Mouse (Mus musculus): ENCODE data around the gene Cldn14. TPM values are rescaled to one million over a fixed set of nuclear protein-coding genes. Genes with fewer than 3 reads are reported as not detected.
A peak's percentile ranks its signal among the peaks of the same experiment; 100 is the strongest.

Cldn14 gene
- total RNA-seq, 2 experiments from 2014 or later: not detected

DNA sequence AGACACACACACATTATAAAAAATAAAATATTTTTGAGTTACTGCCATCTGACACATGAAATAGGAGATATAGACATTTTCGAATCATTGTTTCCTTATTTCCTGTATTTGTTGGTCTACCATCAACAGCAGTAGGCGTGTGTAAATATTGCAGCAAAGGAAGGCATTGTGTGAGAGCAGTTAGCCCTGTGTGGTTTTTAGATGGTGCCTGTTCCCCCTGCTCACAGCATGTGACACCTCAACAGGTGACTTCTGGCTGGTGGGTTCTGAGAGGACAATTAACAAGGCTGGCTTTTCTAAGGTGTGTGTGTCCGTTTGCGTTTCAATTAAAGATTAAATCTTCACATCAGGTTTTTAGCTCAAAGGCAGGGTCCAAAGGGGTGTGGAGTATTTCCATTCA, 48.1 kb downstream of the Cldn14 start:
- DNase-seq: no peak
- intact Hi-C loops (cut with DNase I): no loop called here

DNA sequence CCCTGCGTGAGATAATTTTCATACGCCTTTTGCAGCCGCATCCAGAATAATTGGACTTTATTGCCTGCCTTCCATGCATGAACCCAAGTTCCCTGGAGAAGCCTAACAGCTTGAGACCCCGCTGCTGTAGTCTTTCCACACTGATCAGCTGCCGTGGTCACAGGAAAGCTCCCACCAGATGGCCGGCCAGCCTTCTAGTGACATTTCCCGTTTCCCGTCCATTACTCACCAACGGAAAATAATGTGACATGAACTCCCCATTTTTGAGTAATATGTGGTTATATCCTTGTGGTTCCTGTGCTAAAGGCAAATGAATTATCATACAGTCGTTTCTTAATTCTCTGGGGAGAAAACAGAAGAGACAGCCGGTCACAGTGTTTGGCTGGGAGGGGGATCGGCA, 51.2 kb downstream of the Cldn14 start:
- intact Hi-C loops (cut with DNase I): no loop called here
- no peak for DNase-seq

DNA sequence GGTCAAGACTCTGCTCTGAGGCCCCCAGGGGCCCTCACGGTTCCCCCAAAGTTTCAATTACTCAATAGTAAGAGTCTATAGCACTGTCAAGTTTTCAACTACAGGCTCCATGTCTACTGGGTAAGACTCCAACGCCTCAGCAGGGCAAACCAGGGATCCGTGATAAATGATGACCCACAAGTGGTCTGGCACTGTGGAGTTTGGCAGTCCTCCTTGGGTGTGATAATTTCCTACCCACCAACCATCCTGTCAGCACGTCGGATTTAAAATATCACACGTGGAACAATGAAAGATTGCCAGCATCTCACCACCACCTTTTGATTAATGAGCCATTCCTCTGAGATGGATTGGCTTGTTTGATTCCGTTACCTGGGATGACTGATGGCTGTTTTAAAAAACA, 51.7 kb downstream of the Cldn14 start:
- DNase-seq: no peak
- intact Hi-C loops (cut with DNase I): no loop called here

DNA sequence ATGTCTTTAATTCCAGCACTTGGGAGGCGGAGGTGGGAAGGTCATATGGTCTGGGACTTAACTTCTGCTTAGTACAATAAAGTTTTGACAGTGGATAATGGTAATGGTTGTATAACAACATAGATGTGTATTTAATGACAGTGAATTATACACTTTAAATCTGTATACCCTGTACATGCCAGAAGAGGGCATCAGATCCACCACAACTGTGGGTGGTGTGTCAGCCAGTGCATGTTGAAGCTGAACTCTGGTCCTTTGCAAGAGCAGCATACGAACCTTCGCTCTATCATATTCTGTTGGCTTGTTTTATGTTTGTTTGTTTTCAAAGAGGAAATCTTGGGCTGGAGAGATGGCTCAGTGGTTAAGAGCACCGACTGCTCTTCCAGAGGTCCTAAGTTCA, 61.2 kb downstream of the Cldn14 start:
- DNase-seq: no peak
- intact Hi-C loops (cut with DNase I): no loop called here

DNA sequence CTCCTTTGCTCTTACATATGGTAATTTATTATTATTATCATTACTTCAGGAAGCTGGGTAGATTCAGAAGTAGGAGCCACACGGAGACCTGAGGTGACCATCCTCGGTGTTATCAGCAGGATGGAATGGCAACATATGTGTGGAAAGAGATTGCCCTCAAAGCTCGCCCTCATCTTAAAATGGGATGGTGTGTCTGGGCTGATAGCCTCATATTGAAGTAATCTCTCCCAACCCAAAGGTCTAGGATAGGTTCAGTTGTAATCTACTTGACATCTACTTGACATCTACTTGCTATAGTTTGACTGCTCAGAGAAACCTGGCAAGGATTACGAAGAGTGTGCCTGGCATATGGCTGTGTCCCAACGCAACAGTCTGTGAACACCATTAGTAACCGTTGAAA, 64.3 kb downstream of the Cldn14 start:
- intact Hi-C loops (cut with DNase I): no loop called here
- DNase-seq: no peak

DNA sequence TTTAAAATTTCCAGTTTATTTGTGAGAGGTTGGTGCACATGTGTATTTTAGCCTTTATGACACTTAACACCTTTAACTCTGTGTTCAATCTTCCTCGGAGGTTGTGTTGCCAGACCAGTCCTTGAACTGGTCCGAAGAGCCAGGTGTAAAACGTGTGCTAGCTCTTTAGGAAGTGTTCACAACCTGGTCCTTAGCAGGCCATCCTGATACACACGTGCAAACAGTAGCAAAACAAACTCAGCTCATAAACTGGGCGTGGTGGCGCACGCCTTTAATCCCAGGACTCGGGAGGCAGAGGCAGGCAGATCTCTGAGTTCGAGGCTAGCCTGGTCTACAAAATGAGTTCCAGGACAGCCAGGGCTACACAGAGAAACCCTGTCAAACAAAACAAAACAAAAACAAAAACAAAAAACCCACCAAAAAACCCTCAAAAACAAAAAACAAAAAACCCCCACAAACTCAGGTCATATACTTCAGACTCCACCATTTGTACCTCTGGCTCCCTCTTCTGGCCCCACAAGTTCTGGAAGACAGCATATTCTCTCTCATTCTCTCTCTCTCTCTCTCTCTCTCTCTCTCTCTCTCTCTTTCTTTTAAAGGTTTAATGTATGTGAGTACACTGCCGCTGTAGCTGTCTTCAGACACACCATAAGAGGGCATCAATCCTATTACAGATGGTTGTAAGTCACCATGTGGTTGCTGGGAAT, 65.7 kb downstream of the Cldn14 start:
- no peak for DNase-seq
- intact Hi-C loops (cut with DNase I): no loop called here

DNA sequence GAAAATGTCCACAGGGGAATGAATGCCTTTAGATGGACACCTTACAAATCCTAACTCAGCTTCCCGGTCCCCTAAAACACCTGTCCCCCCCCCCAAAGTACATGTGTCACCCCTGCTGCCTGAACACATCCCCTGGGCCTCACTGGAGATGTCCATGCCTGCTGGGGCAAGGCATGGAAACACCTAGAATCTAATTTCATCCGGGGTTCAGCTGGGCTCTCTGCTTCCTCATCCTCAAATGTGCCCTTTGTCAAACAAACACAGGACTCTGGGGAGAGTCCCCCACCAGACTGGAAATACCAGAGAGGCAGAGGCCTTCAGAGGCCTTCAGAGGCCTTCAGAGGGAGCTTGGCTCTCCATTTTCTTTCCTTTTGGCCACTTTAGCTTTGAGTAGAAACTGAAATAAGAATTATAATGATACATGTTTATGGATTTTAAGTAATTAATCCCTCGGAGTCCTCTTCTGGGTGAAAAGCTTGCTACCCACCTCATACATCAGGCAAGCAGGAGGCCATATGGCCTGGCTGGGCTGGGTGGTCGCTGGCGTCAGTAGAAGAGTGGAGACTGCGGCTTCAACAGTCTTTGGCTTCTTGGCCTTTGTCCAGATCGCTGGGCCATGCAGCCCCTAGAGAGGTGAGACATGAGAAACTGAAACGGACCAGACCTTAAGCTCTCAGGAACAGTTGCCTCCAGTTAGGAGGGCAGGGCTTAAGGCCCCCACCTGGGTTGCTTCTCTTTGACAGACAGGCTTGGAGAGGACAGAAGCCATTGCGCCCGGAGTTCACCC, 66.7 kb downstream of the Cldn14 start:
- intact Hi-C loops (cut with DNase I): no loop called here
- DNase-seq: no peak

DNA sequence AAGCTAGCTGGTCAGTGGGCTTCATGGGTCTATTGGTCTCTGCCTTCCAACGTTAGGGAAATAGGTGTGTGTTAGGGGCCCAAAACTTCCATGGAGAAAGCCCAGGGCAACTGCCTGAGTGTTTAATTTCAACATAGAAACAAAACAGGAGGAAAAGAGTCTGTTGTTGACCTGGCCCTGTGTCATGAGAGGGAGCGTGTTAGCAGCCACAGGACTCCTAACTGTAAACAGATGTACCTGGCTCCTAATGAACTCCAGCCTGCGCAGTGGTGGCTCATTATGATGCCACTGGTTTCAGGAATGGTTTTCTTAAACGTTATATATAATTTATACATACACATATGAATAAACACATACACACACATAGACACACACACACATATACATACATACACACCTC, 68.7 kb downstream of the Cldn14 start:
- no peak for DNase-seq
- intact Hi-C loops (cut with DNase I): loop anchor here (2.0 to 5.0 kb wide), 3 partner anchors 37 to 319 kb away; no protein-coding TSS in a partner anchor

DNA sequence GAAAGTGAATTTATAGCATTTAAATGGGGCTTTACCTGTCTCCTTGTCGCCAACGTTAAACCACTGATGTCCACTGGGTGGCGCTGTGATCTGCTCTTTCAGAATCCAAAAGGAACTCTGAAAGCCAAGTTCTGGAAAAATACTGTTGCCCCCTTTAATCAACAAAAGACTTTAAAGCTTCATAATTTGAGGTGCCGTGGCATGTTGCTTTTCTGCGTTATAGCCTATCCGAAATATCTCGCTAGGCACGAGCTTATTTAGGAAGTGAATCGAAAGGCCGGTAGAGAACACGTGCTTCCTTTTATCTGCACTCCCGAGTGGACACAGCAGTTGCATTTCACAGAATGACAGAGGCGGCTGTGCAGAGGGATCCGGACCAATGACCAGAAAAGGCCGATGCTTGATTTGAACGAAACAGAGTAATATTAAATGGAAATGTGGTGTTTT, 70.2 kb downstream of the Cldn14 start:
- intact Hi-C loops (cut with DNase I): loop anchor here (2.0 to 5.0 kb wide), 3 partner anchors 38 to 320 kb away; no protein-coding TSS in a partner anchor
- DNase-seq: peak; percentile 70 to 83

DNA sequence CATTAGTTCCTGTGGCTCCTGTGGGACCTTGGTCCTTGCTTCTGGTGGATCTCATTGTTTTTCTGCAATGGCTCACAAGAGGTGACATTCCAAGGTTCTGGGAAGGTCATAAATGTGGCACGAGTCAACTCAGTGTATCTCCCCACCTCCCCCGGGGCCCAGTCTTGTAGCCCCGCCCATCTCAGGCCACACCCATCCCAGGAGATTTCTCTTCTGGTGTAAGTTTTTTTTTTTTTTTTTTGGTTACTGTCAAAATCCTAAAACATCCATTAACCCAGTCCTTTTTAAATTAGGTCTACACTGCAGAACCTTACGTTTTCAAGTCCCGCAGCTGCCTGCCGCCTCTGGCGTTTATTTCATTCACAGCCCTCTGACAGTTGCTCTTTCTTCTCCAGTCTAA, 73.6 kb downstream of the Cldn14 start:
- intact Hi-C loops (cut with DNase I): loop anchor here (5.0 kb wide), 1 partner anchor 82 kb away; no protein-coding TSS in a partner anchor
- no peak for DNase-seq

DNA sequence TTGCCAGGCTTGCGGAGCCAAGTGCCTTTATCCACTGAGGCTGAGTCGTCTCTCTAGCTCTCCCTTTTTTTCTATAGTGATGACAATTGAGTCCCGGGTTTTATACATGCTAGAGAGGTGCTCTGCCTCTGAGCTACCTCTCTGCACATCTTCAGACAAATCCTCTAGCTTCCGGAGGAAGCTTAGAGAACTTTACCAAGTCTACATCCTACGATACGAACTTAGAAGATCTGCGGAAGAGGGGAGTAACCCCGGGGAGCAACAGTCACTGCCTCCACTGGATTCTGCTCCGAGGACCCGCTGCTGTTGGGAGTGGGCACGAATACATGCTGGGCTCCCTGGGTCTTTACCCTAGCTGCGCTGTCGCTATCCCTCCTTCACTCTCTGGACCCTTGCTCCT, 74.0 kb downstream of the Cldn14 start:
- intact Hi-C loops (cut with DNase I): no loop called here
- no peak for DNase-seq

DNA sequence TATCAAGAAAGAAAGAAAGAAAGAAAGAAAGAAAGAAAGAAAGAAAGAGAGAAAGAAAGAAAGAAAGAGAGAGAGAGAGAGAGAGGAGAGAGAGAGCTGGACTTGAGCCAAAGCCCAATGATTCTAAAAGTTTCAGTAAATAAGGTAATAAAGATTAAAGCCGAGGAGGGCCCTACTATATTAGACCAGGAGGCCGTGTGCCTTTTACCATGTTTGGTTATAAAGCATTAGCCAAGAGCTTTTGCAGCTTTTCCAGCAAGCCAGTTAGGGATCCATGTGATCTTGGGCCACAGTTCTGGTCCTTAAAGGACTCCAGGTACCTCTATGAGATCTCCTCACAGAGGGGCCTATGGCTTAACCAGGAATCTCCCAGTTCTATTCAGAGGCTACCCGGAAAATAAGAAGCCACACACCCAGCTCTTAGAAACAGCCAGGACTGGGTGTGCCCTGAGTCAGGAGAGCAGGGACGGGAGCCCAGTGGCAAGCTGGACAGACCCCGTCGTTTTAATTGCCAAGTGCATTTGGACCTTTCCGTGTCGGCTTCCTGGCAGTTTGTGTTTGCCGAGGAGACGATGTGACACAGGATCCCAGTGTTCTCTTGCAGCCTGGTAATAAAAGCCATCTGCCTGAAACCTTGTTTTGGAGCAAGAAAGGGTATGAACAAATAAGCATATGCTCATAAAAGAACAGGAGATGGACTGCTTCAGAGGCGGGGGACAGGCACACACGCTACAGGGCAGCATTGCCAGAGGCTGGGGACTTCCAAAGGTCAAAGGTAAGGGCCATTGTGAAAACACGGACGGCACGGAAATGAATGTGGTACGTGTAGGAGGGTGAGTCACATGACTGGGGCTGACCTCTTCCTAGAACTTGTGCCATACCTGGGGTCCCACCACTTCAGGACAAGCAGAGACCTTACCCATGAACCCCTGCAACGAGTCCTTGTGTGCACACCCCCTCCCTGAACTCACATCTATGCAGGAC, 76.2 kb downstream of the Cldn14 start:
- DNase-seq: no peak
- intact Hi-C loops (cut with DNase I): no loop called here

DNA sequence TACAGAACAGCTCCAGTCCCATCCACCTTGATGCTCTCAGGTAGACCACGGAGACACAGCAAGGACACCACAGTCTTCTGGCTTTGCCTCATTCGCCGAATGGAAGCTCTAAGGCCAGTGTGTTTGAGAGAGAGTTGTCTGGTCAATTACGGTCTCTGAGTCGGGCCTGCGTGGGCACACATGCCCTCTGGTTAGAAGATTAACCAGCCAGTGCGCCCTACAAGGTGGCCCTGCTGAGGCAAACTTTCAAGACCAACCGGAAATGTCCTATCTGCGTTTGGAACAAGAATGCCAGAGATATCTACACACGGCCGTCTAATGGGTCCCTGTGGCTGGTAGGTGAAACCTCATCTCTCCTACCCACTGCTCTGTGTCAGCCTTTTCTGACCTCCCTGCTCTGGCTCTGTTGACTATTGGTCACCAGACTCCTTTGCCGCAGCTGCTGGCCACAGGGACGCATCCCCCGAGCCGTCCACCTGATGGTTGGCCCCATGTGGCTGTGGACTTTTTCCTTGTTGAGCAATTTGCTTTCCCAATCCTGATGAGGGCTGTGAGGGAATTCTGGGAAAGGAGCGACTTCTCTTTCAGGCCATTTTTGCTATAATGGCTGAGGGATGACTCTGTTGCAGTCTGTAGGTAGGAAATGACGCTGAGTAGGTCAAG, 79.1 kb downstream of the Cldn14 start:
- DNase-seq: no peak
- intact Hi-C loops (cut with DNase I): no loop called here

DNA sequence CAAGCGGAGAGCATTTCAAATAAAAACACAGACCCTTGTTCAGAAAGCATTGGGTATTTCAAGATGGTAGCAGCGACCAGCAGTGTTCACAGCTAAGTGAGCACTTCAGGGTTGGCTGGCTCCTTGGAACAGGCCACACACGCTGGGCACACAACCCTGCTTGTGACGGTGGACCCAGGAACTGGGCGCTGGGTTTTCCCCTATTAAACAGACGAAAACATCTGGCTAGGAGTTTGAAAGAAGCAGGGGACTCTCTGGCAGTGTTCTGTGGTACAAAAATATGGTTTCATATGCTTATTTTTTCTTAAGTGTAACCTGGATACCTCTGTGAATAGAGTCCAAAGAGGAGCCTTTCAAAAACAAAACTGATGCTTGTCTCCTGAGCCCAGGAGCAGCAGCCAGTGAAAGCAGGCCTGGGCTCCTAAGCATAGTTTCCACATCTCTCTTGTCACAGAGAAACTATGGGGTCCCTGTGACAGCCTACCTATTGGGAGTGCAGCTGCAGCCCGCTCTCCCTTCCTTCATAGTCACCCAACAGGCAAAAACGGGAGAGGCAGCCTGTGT, 82.9 kb downstream of the Cldn14 start:
- intact Hi-C loops (cut with DNase I): no loop called here
- no peak for DNase-seq

DNA sequence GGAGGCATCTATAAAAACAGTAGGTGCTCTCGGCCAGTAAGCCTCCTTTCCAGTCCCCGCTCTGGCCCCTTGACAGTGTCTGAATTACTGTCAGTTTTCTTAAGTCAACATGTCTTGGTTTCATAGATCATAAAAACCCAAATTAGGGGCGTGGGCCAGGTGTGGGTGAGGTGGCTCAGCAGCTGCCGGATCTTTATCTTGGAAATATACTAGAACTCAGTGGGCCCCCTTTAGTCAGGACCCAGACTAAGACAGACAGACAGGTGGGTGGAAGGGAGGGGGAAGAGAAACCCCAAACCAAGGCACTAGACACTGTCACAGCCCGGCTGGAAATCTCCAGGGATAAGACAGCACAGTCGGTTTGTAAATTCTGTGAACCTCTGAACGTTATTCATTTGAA, 84.8 kb downstream of the Cldn14 start:
- intact Hi-C loops (cut with DNase I): no loop called here
- DNase-seq: no peak

DNA sequence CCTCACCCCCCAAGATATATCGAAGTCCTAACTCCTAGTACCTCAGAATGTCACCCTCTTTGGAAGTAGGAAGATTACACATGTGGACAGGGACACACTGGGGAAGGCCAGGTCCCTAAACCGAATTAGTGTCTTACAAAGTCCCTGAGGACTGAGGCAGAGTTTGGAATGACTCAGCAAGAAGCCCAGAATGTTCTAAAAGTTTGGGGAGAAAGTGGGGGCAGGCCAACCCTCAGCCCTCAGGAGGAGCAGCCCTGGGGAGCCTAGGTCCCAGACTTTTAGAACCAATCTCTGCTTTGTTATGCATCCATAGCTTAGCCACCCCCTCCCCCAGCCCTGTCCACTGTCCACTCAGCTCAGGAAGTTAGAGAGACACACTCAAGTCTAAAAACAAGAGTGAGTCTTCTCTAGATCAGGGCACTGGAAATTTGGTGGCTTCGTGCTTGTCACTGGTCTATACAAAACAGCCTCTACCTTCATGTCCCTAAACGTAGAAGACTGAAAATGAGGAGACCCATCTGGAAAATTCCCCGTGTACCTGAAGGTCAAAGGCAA, 85.7 kb downstream of the Cldn14 start:
- DNase-seq: no peak
- intact Hi-C loops (cut with DNase I): no loop called here

DNA sequence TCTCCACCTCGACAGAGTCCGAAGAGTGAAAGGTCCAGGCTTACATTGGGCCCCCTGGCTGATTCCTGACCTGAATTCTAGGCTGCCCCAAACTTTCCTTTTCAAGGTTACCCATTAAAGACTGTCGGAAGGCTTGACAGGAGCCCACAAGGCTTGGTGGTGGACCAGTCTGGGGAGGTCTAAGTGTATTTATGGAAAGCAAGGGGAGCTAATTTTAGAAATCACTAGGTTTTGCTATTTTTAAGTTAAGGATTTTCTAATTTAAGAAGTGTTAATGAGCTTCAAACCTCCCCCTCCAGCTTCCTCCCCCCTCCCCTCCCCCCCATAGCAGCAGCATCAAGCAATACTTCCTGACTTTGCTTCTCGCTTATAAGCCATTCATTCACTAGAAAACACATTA, 88.0 kb downstream of the Cldn14 start:
- intact Hi-C loops (cut with DNase I): no loop called here

DNA sequence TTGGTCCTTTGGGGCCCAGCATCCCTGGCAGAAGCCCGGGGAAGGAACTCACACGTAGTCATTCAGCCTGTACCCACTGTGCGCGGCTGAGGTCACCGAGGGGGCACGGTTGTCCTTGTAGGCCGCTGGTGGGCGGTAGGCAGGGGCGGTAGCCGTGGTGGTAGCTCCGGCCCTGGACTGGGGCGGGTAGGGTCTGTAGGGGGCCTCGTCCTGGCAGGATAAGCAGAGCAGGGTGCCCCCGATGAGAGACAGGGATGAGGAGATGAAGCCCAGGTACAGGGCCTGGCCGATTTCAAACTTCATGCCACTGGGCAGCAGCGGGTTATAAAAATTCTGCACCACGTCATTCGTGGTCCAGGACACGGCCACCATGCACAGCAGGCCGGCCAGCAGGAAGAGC, 89.4 kb downstream of the Cldn14 start:
- DNase-seq: no peak
- intact Hi-C loops (cut with DNase I): no loop called here

More for the DNA sequence above, 88.0 kb downstream of the Cldn14 start:
- DNase-seq: no peak

DNA sequence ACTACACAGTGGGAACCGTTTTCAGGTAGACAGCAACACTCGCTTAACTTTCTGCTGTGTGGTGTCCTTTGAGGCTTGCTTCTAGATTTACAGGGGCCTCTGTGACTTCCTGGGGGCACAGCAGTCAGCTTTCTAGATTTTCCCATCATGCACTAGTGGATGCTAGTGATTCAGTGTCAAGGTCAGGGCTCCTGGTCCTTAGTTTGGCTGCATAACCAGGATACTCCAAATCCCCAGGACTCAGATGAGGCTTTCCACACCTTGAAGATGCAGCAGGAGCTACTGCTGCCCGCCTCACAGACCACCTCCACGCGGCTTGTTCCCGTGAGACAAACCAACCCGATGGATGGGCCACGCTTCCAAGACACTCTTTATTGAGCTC, 90.0 kb downstream of the Cldn14 start:
- intact Hi-C loops (cut with DNase I): no loop called here
- no peak for DNase-seq
